Mouse (Mus musculus): ENCODE results near the gene Gm11127.
"Not testable (repeated sequence)": the region's sequence is repeated elsewhere in the genome, so short reads cannot be mapped to it uniquely, and the experiment has no call there.

Gene Gm11127

GRCm38 (mm10) chr17:36031583-36032331 is 26.4 kb downstream of the Gm11127 start:
- DNase-seq (ENCODE audit: low read depth), result peak; percentile 66

DNA sequence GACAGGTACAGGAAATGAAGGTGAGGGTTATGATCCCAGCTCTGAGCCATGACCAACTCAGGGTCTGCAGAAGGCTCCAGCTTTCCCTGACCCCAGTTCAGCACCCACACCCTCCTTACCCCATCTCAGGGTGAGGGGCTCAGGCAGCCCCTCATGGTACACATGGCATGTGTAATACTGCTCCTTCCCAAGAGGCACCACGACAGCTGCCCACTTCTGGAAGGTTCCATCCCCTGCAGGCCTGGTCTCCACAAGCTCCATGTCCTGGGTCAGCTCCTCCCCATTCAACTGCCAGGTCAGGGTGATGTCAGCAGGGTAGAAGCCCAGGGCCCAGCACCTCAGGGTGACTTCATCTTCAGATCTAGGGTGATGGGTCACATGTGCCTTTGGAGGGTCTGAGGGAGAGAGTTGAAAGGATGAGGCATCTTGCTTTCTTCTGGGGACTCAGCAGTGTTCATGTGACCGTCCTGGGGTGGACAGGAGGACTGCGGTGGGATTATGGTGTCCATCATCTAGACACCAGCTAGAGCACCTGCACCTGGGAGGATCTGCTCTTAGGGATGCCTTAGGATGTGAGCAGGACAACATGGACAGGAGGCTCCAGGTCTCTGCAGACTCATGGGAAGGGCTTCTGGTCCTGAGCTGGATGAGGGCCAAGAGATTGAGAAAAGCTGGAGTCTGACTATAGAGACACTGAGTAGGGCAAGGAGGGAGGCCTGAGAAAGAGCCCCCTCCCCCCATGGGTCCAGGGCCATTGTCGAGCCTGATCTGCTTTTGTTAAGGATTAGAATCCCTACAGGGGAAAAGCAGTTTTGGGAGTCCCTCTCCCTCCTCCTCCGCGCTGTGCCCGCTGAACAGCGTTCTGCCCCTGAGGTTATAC is 27.2 kb downstream of the Gm11127 start:
- not testable (repeated sequence) for DNase-seq (ENCODE audit: low read depth)

DNA sequence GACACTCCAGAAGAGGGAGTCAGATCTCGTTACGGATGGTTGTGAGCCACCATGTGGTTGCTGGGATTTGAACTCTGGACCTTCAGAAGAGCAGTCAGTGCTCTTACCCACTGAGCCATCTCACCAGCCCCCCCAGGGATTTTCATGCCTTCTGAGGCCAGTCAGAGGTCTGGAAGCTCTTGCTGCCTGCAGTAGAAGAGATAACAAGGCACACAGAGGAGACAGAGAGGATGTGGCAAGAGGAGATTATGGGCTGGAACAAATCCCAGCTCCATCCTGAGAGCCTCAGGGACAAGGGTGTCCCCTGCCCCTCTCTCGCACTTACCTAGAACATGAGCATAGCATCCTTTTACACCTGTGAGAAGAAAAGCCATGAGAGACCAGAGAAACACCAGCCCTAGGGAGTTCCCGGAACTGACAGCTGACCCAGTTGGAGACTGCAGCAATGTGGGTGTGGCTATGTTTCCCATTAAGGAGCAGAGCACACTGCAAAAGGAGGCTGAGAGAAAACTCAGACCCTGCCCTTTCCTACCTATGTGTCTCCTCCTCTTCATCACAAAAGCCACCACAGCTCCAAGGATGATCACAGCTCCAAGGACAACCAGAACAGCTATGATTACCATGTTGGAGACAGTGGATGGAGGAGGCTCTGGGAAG is 28.0 kb downstream of the Gm11127 start:
- DNase-seq (ENCODE audit: low read depth), result peak; percentile 31

DNA sequence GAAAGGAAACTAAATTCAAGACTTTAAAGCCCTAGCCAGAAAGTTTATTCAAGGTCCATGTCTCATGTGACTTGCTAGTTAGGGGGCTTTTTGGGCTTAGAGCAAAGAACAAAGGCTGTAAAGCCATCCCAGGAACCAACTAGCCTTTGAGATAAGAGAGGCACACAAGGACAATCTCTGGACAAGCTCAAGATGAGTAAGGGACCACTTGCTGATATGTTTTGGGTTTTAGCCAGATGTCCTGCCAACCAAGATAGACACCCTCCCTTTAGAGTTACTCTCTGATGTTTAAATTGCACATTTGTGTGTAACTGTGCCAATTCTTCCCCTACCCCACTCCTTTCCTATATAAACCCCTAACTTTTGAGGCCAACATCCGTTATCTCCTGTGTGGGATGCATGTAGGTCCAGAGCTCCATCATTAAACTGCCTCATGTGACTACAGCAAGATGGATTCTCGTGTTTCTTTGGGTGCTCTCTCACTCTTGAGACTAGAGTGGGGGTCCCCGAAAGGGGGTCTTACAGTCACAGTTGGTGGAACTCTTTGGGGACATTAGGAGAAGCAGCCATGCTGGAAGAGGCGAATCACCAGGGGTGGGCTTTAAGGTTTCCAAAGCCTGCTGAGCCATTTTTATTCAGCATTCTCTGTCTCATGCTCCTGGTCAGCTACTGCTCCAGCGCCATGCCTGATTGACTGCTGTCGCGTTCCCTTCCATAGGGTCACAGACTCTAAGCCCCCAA is 29.1 kb downstream of the Gm11127 start:
- no peak for DNase-seq (ENCODE audit: low read depth)

DNA sequence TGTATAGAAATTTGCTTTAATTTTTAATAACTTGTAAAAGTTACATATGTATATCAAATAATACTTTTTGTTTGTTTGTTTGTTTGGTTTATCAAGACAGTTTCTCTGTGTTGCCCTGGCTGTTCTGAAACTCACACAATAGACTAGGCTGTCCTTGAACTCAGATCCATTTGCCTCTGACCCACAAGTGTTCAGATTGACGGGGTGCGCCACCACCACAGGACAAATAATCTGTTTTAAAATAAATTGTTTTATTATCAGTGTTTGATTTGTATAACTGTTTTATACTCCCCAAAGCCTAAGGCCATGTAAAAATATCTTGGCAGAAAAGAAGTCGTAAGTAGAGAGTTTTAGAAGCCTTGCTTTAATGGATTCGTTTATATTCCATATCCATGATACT is 30.5 kb downstream of the Gm11127 start:
- no peak for DNase-seq (ENCODE audit: low read depth)

GRCm38 (mm10) chr17:36025901-36026300 is 32.3 kb downstream of the Gm11127 start:
- DNase-seq (ENCODE audit: low read depth), result no peak

DNA sequence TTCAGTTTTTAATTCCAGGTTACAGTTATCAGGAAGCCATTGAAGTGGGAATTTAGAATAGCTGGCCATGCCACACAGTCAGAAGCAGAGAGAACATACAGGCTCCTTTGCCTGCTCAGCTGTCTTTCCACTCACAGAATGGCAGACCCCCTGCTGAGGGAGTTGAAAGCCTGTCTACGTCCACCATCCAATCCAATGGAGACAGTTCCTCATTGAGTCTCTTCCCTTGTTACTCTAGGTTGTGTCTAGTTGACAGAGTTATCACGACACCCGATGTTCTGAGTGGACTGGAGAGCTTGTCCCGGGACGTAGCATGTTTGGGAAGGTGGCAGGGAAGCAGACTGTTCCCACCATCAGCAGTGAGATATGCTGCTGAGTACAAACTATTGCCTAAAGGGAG is 33.0 kb downstream of the Gm11127 start:
- no peak for DNase-seq (ENCODE audit: low read depth)

- DNase-seq (ENCODE audit: low read depth), result peak; percentile 94
Measured at GRCm38 (mm10) chr17:36023710-36024654, 34.2 kb downstream of the Gm11127 start.

- DNase-seq (ENCODE audit: low read depth), result no peak
Measured at GRCm38 (mm10) chr17:36022922-36023321, 35.2 kb downstream of the Gm11127 start.

DNA sequence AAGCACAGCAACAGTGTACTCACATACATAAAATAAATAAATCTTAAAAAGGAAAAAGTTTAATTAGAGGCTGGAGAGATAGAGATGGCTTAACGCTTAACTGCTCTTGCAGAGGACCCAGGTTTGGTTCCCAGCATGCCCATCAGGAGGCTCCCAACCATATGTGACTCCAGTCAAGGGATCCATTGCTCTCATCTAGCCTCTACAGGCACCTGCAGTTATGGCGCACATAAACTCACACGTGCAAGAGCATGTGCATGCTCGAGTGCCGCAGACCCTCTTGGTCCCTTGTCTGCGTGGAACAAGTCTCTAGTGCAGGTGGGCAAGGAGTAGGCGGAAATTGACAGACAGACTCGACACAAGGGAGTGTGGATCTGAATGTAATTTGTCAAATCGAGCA is 36.1 kb downstream of the Gm11127 start:
- DNase-seq (ENCODE audit: low read depth), result no peak

- DNase-seq (ENCODE audit: low read depth), result no peak
Measured at GRCm38 (mm10) chr17:36021309-36021708, 36.9 kb downstream of the Gm11127 start.

- DNase-seq (ENCODE audit: low read depth), result peak; percentile 99
Measured at GRCm38 (mm10) chr17:36020191-36021073, 37.7 kb downstream of the Gm11127 start, which contains the start of gene H2-T24. H2-T24 (minus strand) TSS chr17:36020560.

DNA sequence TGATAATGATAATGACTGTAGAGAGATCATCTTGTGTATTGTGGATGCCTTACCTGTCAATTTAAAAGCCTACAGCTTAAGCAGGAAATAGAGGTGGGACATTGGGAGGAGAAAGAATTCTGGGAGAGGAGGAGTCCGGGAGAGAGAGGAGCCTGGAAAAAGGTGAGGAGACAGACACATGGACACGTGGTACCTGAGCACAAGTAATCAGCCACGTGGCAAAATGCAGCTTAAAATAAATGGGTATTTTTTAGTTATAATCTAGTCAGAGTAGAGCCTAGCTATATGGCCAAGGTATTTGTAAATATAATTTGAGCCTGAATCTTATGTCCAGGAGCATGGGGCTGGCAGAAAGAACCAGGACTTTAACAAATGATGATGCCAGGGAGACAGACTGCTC is 38.7 kb downstream of the Gm11127 start:
- DNase-seq (ENCODE audit: low read depth), result no peak

DNA sequence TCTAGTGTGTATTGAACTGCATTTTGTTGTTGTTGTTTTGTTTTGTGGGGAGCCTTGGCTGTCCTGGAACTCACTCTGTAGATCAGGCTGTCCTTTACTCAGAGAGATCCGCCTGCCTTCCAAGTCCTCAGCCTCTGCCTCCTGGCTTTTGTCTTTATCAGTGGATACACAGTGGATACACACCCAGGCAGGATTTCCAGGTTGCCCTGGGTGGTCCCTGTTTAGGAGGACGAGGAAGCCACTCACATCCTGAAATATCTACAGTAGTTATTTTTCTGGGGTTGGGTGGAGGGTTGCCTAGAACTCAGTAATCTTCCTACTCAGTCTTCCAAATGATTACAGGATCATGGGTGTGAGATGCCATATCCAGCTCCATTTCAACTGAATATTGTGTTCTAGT is 39.2 kb downstream of the Gm11127 start:
- no peak for DNase-seq (ENCODE audit: low read depth)

DNA sequence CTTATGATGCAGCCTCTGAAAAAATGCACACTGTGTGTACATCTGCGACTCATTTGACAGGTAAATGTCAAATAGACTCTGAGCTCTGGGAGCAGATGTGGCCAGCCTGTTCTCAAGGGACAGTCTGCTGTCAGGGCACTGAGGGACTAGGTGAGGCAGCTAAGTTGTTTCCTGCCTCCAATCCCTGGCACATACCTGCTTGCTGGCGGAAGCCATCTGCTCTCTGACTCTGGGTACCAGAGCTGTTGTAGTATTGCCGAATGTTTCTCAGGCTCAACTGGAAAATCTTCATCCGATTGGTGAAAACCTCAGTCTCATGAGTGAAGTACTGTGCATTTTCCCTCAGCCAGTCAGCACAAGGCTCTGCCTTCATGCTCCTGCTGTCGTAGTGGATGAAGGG is 41.1 kb downstream of the Gm11127 start:
- DNase-seq (ENCODE audit: low read depth), result no peak

DNA sequence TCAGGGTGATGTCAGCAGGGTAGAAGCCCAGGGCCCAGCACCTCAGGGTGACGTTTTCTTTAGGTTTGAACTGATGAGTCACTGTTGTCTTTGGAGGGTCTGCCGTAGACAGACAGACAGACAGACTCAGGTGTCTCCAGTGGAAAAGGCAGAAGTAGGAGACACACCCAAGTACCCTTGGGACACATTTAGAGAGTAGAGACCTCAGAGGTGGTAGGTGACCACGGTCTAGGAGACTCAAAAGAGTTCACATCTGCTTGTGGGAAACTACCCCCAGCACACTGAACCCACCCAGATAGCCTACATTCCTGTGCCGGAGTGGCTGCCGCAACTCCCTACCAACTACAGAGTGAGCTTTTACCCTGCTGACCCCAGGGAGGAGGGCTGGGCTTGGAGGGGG is 43.2 kb downstream of the Gm11127 start:
- no peak for DNase-seq (ENCODE audit: low read depth)

Measured in 416B (cell line).